Mouse (Mus musculus) liver, embryonic 14.5 days (tissue): ENCODE measurements around the gene Pacs2.

Experiments
- CTCF ChIP-seq: IDR thresholded peaks from 2 replicates; pipeline ENCODE4 v1.5.1; 2016; ENCODE audit warnings: antibody characterized with exemption, low read depth, control low read depth
- EP300 ChIP-seq: IDR thresholded peaks from 2 replicates; pipeline ENCODE4 v1.6.1; 2016; ENCODE audit warnings: antibody characterized with exemption, low read depth

GRCm38 (mm10) chr12:113032296-113033250 is 18.3 kb downstream of the Pacs2 start:
- TF ChIP-seq CTCF, result no peak
- TF ChIP-seq EP300, result no peak
